Mouse (Mus musculus) midbrain, embryonic 14.5 days (tissue): ENCODE results near the gene Tnfrsf8. TPM values are rescaled to one million over a fixed set of nuclear protein-coding genes. Genes with fewer than 3 reads are reported as not detected.

Experiments used
- ATAC-seq: fragments of 200-750 bp; cut with Nextera tagmentation; 2 replicates; pipeline ENCODE4 v1.8.0; 2017; ENCODE audit warnings: moderate number of reproducible peaks, moderate library complexity; ENCODE audit not compliant: low FRiP score, low TSS enrichment
- DNase-seq: peaks from one replicate; pipeline ENCODE4 v3.0.0-alpha.2; 2015
- H3K27ac ChIP-seq: fragments of 300-500 bp; sonication (generic); replicated peaks from 2 replicates; pipeline ENCODE4 v1.5.1; 2014; ENCODE audit warnings: mild to moderate bottlenecking, low read depth, low read length, moderate library complexity
- H3K27me3 ChIP-seq: fragments of 300-500 bp; sonication (generic); 2 replicates; pipeline ENCODE4 v1.6.1; 2014; ENCODE audit warnings: low read length, control low read depth, mixed read lengths; ENCODE audit not compliant: control insufficient read depth, insufficient read depth
- H3K36me3 ChIP-seq: fragments of 300-500 bp; sonication (generic); 2 replicates; pipeline ENCODE4 v1.6.1; 2014; ENCODE audit warnings: low read length, control low read depth; ENCODE audit not compliant: control insufficient read depth, insufficient read depth
- H3K4me1 ChIP-seq: fragments of 300-500 bp; sonication (generic); 2 replicates; pipeline ENCODE4 v1.6.1; 2014; ENCODE audit warnings: mild to moderate bottlenecking, antibody characterized with exemption, low read length, control low read depth; ENCODE audit not compliant: control insufficient read depth, insufficient read depth
- H3K4me2 ChIP-seq: fragments of 300-500 bp; sonication (generic); 2 replicates; pipeline ENCODE4 v1.6.1; 2014; ENCODE audit warnings: mild to moderate bottlenecking, low read length, moderate library complexity
- H3K4me3 ChIP-seq: fragments of 300-500 bp; sonication (generic); replicated peaks from 2 replicates; pipeline ENCODE4 v1.5.1; 2014; ENCODE audit warnings: low read depth, low read length
- H3K9ac ChIP-seq: fragments of 300-500 bp; sonication (generic); replicated peaks from 2 replicates; pipeline ENCODE4 v1.6.1; 2014; ENCODE audit warnings: mild to moderate bottlenecking, low read length, moderate library complexity
- H3K9me3 ChIP-seq: fragments of 300-500 bp; sonication (generic); 2 replicates; pipeline ENCODE4 v1.6.1; 2016; ENCODE audit warnings: low read length, control low read depth, mixed read lengths; ENCODE audit not compliant: control insufficient read depth
- WGBS: fragments of 180-500 bp; shearing (Covaris S2); extraction: QIAGEN DNeasy Blood & Tissue Kit; methylation state at CpG from one replicate; pipeline ENCODE4 v1.1.7; 2014; 5-methylcytosine and 5-hydroxymethylcytosine counted together
- polyA plus RNA-seq: library from polyadenylated mRNA; unstranded; fragments of >200 nt; fragmentation: Nextera tagmentation; extraction: Ambion mirVana; gene quantifications from 2 replicates; pipeline ENCODE4 v1.2.1, GENCODE M21; 2014

Tnfrsf8 gene
- polyA plus RNA-seq, 1 experiment from 2014 or later = 0.29 TPM

- Histone ChIP-seq H3K9ac (no peak overlapping the region), H3K27me3 (no peaks in the 10 kb centered on the region), H3K9me3 (no peaks in the 10 kb centered on the region), H3K27ac (no peak overlapping the region), H3K36me3 (no peaks in the 10 kb centered on the region), H3K4me3 (no peak overlapping the region), H3K4me2 (no peak overlapping the region), H3K4me1 (no peaks in the 10 kb centered on the region)
- DNase-seq (no peak), ATAC-seq (no peak)
- WGBS = 90% methylated on average over 4 of the region's 4 CpGs
Measured at GRCm38 (mm10) chr4:145224613-145225012, 90.4 kb downstream of the Tnfrsf8 start.

GRCm38 (mm10) chr4:145222064-145222463 is 92.9 kb downstream of the Tnfrsf8 start:
- H3K4me2 ChIP-seq = no peak overlapping the region
- no peak overlapping the region for H3K9ac ChIP-seq
- no peaks in the 10 kb centered on the region for H3K27me3 ChIP-seq
- H3K27ac ChIP-seq = no peak overlapping the region
- no peak for ATAC-seq
- no peak overlapping the region for H3K4me3 ChIP-seq
- no peak for DNase-seq
- WGBS = 80% methylated on average over 8 of the region's 8 CpGs
- no peaks in the 10 kb centered on the region for H3K9me3 ChIP-seq
- no peaks in the 10 kb centered on the region for H3K4me1 ChIP-seq
- H3K36me3 ChIP-seq = no peaks in the 10 kb centered on the region

- H3K9me3 ChIP-seq = no peaks in the 10 kb centered on the region
- WGBS = 76% methylated on average over 2 of the region's 2 CpGs
- no peaks in the 10 kb centered on the region for H3K36me3 ChIP-seq
- no peak overlapping the region for H3K9ac ChIP-seq
- ATAC-seq (no peak), DNase-seq (no peak)
- H3K27me3 ChIP-seq = no peaks in the 10 kb centered on the region
- H3K4me2 ChIP-seq = no peak overlapping the region
- H3K27ac ChIP-seq = no peak overlapping the region
- H3K4me3 ChIP-seq = no peak overlapping the region
- H3K4me1 ChIP-seq = no peaks in the 10 kb centered on the region
Measured at GRCm38 (mm10) chr4:145221379-145221778, 93.6 kb downstream of the Tnfrsf8 start.

- 84% methylated on average over 1 of the region's 1 CpGs for WGBS
- H3K4me2 ChIP-seq = no peak overlapping the region
Measured at GRCm38 (mm10) chr4:145220001-145220400, 95.0 kb downstream of the Tnfrsf8 start.

GRCm38 (mm10) chr4:145219240-145219985 is 95.6 kb downstream of the Tnfrsf8 start:
- H3K4me3 ChIP-seq = no peak overlapping the region
- no peak overlapping the region for H3K9ac ChIP-seq
- DNase-seq = no peak
- 67% methylated on average over 15 of the region's 15 CpGs for WGBS
- H3K36me3 ChIP-seq = no peaks in the 10 kb centered on the region
- no peak overlapping the region for H3K4me2 ChIP-seq
- no peaks in the 10 kb centered on the region for H3K9me3 ChIP-seq
- no peak for ATAC-seq
- no peaks in the 10 kb centered on the region for H3K27me3 ChIP-seq
- no peak overlapping the region for H3K27ac ChIP-seq
- H3K4me1 ChIP-seq = 0 out of 2 replicates have a peak, but pooled peaks cover 5% of the 10 kb centered on the region

More at GRCm38 (mm10) chr4:145220001-145220400, 95.0 kb downstream of the Tnfrsf8 start:
- ATAC-seq (no peak), DNase-seq (no peak)
- H3K27ac ChIP-seq = no peak overlapping the region
- no peak overlapping the region for H3K4me3 ChIP-seq
- H3K4me1 ChIP-seq = 0 out of 2 replicates have a peak, but pooled peaks cover under 1% of the 10 kb centered on the region
- no peaks in the 10 kb centered on the region for H3K36me3 ChIP-seq
- H3K27me3 ChIP-seq = no peaks in the 10 kb centered on the region
- no peak overlapping the region for H3K9ac ChIP-seq
- no peaks in the 10 kb centered on the region for H3K9me3 ChIP-seq

GRCm38 (mm10) chr4:145217837-145218236 is 97.1 kb downstream of the Tnfrsf8 start:
- Histone ChIP-seq H3K9ac (no peak overlapping the region), H3K27ac (no peak overlapping the region), H3K27me3 (no peaks in the 10 kb centered on the region), H3K9me3 (no peaks in the 10 kb centered on the region), H3K4me3 (no peak overlapping the region), H3K4me1 (0 out of 2 replicates have a peak, but pooled peaks cover 5% of the 10 kb centered on the region), H3K4me2 (no peak overlapping the region), H3K36me3 (no peaks in the 10 kb centered on the region)
- ATAC-seq = no peak
- 64% methylated on average over 5 of the region's 5 CpGs for WGBS
- DNase-seq = no peak

Other genes with a start within 250 kb of the Tnfrsf8 start
- gene Vps13d, start 120.2 kb downstream of the Tnfrsf8 start, polyA plus RNA-seq = 11.9 and 13.3 TPM in 2 replicates
- gene Tnfrsf1b, start 68.3 kb downstream of the Tnfrsf8 start, polyA plus RNA-seq = 1.6 and 2.7 TPM in 2 replicates
- gene Zfp990, start 195.6 kb upstream of the Tnfrsf8 start, polyA plus RNA-seq = 0.13 TPM in 1 of 2 replicates, not detected in the other